Mouse (Mus musculus) G1E (cell line): ENCODE data around the gene Fam222b.

Experiments used
- CTCF ChIP-seq: IDR thresholded peaks from 2 replicates; pipeline ENCODE4 v1.5.1; 2012; ENCODE audit warnings: low read depth, low read length, inconsistent platforms, mixed read lengths
- GATA1 ChIP-seq: IDR thresholded peaks from 2 replicates; pipeline ENCODE4 v1.6.1; 2012; ENCODE audit warnings: borderline replicate concordance, low read length, inconsistent platforms, mixed read lengths
- POLR2AphosphoS5 ChIP-seq: IDR thresholded peaks from 2 replicates; pipeline ENCODE4 v1.6.1; 2012; ENCODE audit warnings: low read depth, low read length, inconsistent platforms; ENCODE audit not compliant: insufficient replicate concordance
- TAL1 ChIP-seq: conservative IDR thresholded peaks from 2 replicates; pipeline ENCODE4 v1.6.1; 2012; ENCODE audit warnings: low read depth, low read length, inconsistent platforms, mixed read lengths

GRCm38 (mm10) chr11:78087756-78088281, 6.6 kb upstream of the Fam222b start:
- TF ChIP-seq POLR2AphosphoS5 (no peak), TAL1 (no peak), CTCF (no peak), GATA1 (no peak)
